In genomic region chr7:112966786-112967185, GRCm38 (mm10) we compare ENCODE assay signal across 21 mouse cellular contexts. TPM values are rescaled to one million over a fixed set of nuclear protein-coding genes. Genes with fewer than 3 reads are reported as not detected.
DNase-seq lines count a peak whose midpoint lies in the region; ATAC-seq and TF ChIP-seq lines count a peak whose summit lies in the region.
"Had no signal": no experiment of that assay in that cellular context is flagged by ENCODE, and none has a peak within 500 bp of the region (broad histone marks: within the 10 kb centered on the region; RNA-seq: fewer than 3 reads in every experiment).

No protein-coding gene starts in this region.

- TF ChIP-seq CTCF in kidney, postnatal 0 days (IDR thresholded peaks at IDR 0.05; ENCODE audit: low read depth): no peak
- no peak for TF ChIP-seq CTCF in E14TG2a.4 (conservative IDR thresholded peaks at IDR 0.05; ENCODE audit: low read length)

- H3K4me3 ChIP-seq in kidney, postnatal 0 days (replicated peaks; ENCODE audit: low read depth, low read length): no peak overlapping the region
- 0 out of 2 replicates have a peak overlapping the region, but pooled peaks have one; percentile 17 for H3K4me3 ChIP-seq in E14TG2a.4 (replicated peaks; ENCODE audit: low read length)
- no peak overlapping the region for H3K4me3 ChIP-seq in stomach, embryonic 15.5 days (replicated peaks)
- H3K4me3 ChIP-seq: heart, embryonic 13.5 days; hindbrain, embryonic 15.5 days; layer of hippocampus, adult 2 months; limb, embryonic 15.5 days; liver, embryonic 15.5 days; midbrain, embryonic 13.5 days; neural tube, embryonic 12.5 days had no signal

- H3K27ac ChIP-seq in kidney, postnatal 0 days: peak overlapping the region; percentile 25; the same call in 1 of the 2 replicates
- H3K27ac ChIP-seq in stomach, embryonic 15.5 days: peak overlapping the region; percentile 16; the same call in 1 of the 2 replicates
- H3K27ac ChIP-seq: heart, embryonic 13.5 days; hindbrain, embryonic 15.5 days; layer of hippocampus, adult 2 months; limb, embryonic 15.5 days; liver, embryonic 15.5 days; midbrain, embryonic 13.5 days; neural tube, embryonic 12.5 days had no signal

- 16% methylated on average over 3 of the region's 3 CpGs for WGBS in kidney, postnatal 0 days
- WGBS in stomach, embryonic 15.5 days: 23% methylated on average over 3 of the region's 3 CpGs

- H3K36me3 ChIP-seq in kidney, postnatal 0 days (ENCODE audit: insufficient read depth, low read length): no peaks in the 10 kb centered on the region
- no peaks in the 10 kb centered on the region for H3K36me3 ChIP-seq in E14TG2a.4 (ENCODE audit: insufficient read depth, low read length)
- H3K36me3 ChIP-seq in stomach, embryonic 15.5 days: no peaks in the 10 kb centered on the region
- H3K36me3 ChIP-seq: heart, embryonic 13.5 days; hindbrain, embryonic 15.5 days; limb, embryonic 15.5 days; liver, embryonic 15.5 days; midbrain, embryonic 13.5 days; neural tube, embryonic 12.5 days had no signal

- intact Hi-C loops in left cerebral cortex, postnatal 14 days (cut with DNase I): no loop called here

- H3K9me3 ChIP-seq in kidney, postnatal 0 days (replicated peaks; ENCODE audit: low read length): 0 out of 2 replicates have a peak, but pooled peaks cover 4% of the 10 kb centered on the region
- peaks cover 3% of the 10 kb centered on the region; the same call in 1 of the 2 replicates for H3K9me3 ChIP-seq in E14TG2a.4 (ENCODE audit: low read length)
- H3K9me3 ChIP-seq in stomach, embryonic 15.5 days: no peaks in the 10 kb centered on the region
- H3K9me3 ChIP-seq: hindbrain, embryonic 15.5 days; limb, embryonic 15.5 days; liver, embryonic 15.5 days had no signal

- DNase-seq in embryo, embryonic 11 days: peak; percentile 26
- no peak for DNase-seq in embryo, embryonic 9.5 days (ENCODE audit: extremely low spot score)
- no peak for DNase-seq in kidney, postnatal 0 days (ENCODE audit: low spot score)
- DNase-seq in kidney, adult 8-10 months: no peak
- DNase-seq in cerebellum, adult 9-10 months: no peak
- no peak for DNase-seq in left cerebral cortex, postnatal 14 days (ENCODE audit: low spot score in 2 of 2)
- DNase-seq: adrenal gland, adult 8-10 months; cerebellum, adult 9-11 months; layer of hippocampus, postnatal 36 days had no signal

- H3K9ac ChIP-seq in kidney, postnatal 0 days (ENCODE audit: low read depth, low read length): no peak overlapping the region
- no peak overlapping the region for H3K9ac ChIP-seq in stomach, embryonic 15.5 days
- H3K9ac ChIP-seq: heart, embryonic 13.5 days; hindbrain, embryonic 15.5 days; limb, embryonic 15.5 days; liver, embryonic 15.5 days; midbrain, embryonic 13.5 days; neural tube, embryonic 12.5 days had no signal

- ATAC-seq in kidney, postnatal 0 days (replicated peaks; ENCODE audit: low FRiP score, low read depth): no peak
- peak; percentile 58; the same call in 1 of the 2 replicates for ATAC-seq in stomach, embryonic 15.5 days (ENCODE audit: insufficient read depth, low FRiP score, low read depth)
- ATAC-seq: midbrain, embryonic 13.5 days had no signal

- H3K27me3 ChIP-seq in kidney, postnatal 0 days (ENCODE audit: insufficient read depth, low read length): no peaks in the 10 kb centered on the region
- H3K27me3 ChIP-seq in E14TG2a.4 (ENCODE audit: insufficient read depth, low read length): no peaks in the 10 kb centered on the region
- H3K27me3 ChIP-seq in stomach, embryonic 15.5 days (replicated peaks): no peaks in the 10 kb centered on the region
- H3K27me3 ChIP-seq: hindbrain, embryonic 15.5 days; limb, embryonic 15.5 days; liver, embryonic 15.5 days; midbrain, embryonic 13.5 days; neural tube, embryonic 12.5 days; Patski had no signal

- H3K4me1 ChIP-seq in kidney, postnatal 0 days (replicated peaks; ENCODE audit: insufficient read depth, low read length): no peaks in the 10 kb centered on the region
- H3K4me1 ChIP-seq in E14TG2a.4 (replicated peaks; ENCODE audit: low read depth, low read length): peaks cover 15% of the 10 kb centered on the region; the same call in 1 of the 2 replicates
- no peaks in the 10 kb centered on the region for H3K4me1 ChIP-seq in stomach, embryonic 15.5 days
- H3K4me1 ChIP-seq: hindbrain, embryonic 15.5 days; limb, embryonic 15.5 days; liver, embryonic 15.5 days; midbrain, embryonic 13.5 days; neural tube, embryonic 12.5 days had no signal

- H3K4me2 ChIP-seq in kidney, postnatal 0 days (ENCODE audit: low read length): peak overlapping the region; percentile 3; the same call in 1 of the 2 replicates
- H3K4me2 ChIP-seq in stomach, embryonic 15.5 days: 0 out of 2 replicates have a peak overlapping the region, but pooled peaks have one; percentile 16
- H3K4me2 ChIP-seq: heart, embryonic 13.5 days; hindbrain, embryonic 15.5 days; limb, embryonic 15.5 days; liver, embryonic 15.5 days; midbrain, embryonic 13.5 days; neural tube, embryonic 12.5 days had no signal

RNA-seq across cellular contexts. Expression of gene Rassf10, which starts 13.0 kb away (rescaled TPM):
- 19.9 and 20.8 TPM in 2 replicates for polyA plus RNA-seq in kidney, postnatal 0 days (2015; fragmentation: Nextera tagmentation; extraction: Ambion mirVana)
- polyA plus RNA-seq in stomach, embryonic 15.5 days (2015; fragmentation: Nextera tagmentation; extraction: Ambion mirVana): 9.7 and 11.1 TPM in 2 replicates
- 1 to 10 TPM; 2.6 to 3.1 TPM for total RNA-seq in left cerebral cortex, postnatal 14 days (2021)
- total RNA-seq: granulocyte monocyte progenitor cell, adult 5-6 weeks; megakaryocyte, adult 5-6 weeks had no signal
- polyA plus RNA-seq: Patski had no signal
